Mouse (Mus musculus) cerebellum, postnatal 10 days (tissue): ENCODE measurements around the gene Gm13283.
"Not testable (repeated sequence)": the region's sequence is repeated elsewhere in the genome, so short reads cannot be mapped to it uniquely, and the experiment has no call there.

ENCODE experiments used
- DNase-seq, 2 experiments: peaks; one replicate each; pipeline ENCODE4 v3.0.0; 2021; ENCODE audit warnings: mixed read lengths in 2 of 2

Gene Gm13283

GRCm38 (mm10) chr4:88763384-88764018 is 3.6 kb downstream of the Gm13283 start:
- peak; percentile 18 to 49 for DNase-seq

GRCm38 (mm10) chr4:88773534-88773933 is 13.6 kb downstream of the Gm13283 start, which contains the start of gene Gm13290:
Gm13290 (plus strand) TSS chr4:88773834.
- not testable (repeated sequence) for DNase-seq

GRCm38 (mm10) chr4:88776622-88777021 is 16.7 kb downstream of the Gm13283 start, which contains the start of gene Gm13289:
Gm13289 (plus strand) TSS chr4:88776922.
- not testable (repeated sequence) for DNase-seq

GRCm38 (mm10) chr4:88779550-88779949 is 19.6 kb downstream of the Gm13283 start, which contains the start of gene Gm13272:
Gm13272 (plus strand) TSS chr4:88779850.
- DNase-seq, result not testable (repeated sequence)

DNA sequence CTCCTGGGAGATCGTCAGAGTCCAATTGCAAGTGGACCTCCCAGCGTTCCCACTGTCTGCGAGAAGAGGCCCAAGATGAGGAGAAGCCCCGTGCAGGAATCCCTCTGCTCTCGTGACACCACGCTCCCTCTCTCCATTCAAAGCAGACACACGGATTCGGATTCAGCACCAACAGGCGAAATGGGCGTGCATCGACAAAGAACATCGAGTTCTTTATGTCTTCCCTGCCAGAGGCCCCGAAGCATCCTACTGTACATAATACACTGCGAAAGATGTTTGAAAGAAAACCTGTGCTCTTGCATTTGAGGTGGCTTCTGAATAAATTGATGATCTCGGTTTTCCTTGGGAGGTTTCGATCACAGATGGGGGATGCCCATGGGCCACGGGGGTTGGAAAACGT is 20.4 kb downstream of the Gm13283 start:
- DNase-seq, result peak in 1 of 2 experiments; percentile 3

DNA sequence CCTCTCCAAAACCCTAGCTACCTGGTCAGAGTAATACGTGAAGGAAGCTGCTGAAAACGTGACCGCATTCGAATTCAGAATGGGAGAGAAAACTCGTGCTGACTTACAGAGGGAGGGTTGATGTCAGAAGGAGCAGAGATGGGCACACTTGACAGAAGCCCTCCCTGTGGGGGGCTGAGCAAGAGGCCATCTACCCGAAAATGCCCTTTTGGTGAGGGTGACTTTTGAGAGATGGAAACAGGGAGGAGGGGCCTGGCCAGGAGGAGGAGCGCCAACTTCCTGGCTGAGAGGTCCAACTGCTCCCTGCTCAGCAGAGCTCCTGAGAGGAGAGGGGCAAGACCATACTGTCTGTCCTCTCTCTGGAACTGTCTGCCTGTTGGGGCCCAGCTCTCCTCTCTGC is 21.9 kb downstream of the Gm13283 start, which contains the start of gene Ifnz:
TSS of gene Ifnz (plus strand) at position 301 of the 400 bp plus-strand sequence.
- DNase-seq, result not testable (repeated sequence)

DNA sequence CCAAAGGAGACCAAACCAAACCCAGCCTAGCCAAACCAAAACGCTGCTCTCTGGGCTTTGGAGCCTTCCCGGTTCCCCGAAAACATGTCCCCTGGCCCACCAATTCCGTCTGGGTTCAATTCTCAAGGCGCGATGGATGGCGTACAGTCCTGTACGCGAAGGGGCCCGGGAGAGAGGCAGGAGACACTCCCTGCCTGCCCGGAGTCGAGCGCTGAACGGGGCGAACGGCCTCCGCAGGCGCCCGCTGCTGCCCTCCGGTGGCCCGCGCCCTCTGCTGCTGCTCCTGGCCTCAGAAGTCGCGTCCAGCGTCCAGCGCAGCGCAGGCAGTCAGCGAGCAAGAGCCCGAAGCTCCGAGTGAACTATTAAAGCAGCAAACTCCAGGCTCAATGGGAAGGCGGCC is 22.4 kb downstream of the Gm13283 start:
- DNase-seq, result not testable (repeated sequence)

DNA sequence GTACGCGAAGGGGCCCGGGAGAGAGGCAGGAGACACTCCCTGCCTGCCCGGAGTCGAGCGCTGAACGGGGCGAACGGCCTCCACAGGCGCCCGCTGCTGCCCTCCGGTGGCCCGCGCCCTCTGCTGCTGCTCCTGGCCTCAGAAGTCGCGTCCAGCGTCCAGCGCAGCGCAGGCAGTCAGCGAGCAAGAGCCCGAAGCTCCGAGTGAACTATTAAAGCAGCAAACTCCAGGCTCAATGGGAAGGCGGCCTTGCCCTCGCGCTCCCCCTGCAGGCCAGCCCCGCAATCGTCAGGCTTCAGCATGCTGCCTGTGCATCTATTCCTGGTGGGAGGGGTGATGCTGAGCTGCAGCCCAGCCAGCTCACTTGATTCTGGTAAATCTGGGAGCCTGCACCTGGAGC is 25.5 kb downstream of the Gm13283 start, which contains the start of gene Gm13276:
TSS of gene Gm13276 (plus strand) at position 301 of the 400 bp plus-strand sequence.
- DNase-seq, result not testable (repeated sequence)

GRCm38 (mm10) chr4:88788402-88788801 is 28.5 kb downstream of the Gm13283 start, which contains the start of gene Gm13277:
Gm13277 (plus strand) TSS chr4:88788632.
- DNase-seq, result peak; percentile 74 to 82

- DNase-seq, result not testable (repeated sequence)
Observed at GRCm38 (mm10) chr4:88791250-88791649, 31.3 kb downstream of the Gm13283 start, which contains the start of gene Gm13278. Gm13278 (plus strand) TSS chr4:88791550.

DNA sequence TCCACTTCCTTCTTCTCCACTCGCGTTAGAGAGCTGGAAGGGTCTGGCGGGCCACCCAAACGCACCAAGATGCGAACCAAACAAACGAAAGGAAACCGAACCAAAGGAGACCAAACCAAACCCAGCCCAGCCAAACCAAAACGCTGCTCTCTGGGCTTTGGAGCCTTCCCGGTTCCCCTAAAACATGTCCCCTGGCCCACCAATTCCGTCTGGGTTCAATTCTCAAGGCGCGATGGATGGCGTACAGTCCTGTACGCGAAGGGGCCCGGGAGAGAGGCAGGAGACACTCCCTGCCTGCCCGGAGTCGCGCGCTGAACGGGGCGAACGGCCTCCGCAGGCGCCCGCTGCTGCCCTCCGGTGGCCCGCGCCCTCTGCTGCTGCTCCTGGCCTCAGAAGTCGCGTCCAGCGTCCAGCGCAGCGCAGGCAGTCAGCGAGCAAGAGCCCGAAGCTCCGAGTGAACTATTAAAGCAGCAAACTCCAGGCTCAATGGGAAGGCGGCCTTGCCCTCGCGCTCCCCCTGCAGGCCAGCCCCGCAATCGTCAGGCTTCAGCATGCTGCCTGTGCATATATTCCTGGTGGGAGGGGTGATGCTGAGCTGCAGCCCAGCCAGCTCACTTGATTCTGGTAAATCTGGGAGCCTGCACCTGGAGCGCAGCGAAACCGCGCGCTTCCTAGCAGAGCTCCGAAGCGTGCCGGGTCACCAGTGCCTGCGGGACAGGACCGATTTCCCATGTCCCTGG is 34.2 kb downstream of the Gm13283 start, which contains the start of gene Gm13275:
TSS of gene Gm13275 (plus strand) at position 552 of the 740 bp plus-strand sequence.
- DNase-seq, result peak; percentile 51 to 55

DNA sequence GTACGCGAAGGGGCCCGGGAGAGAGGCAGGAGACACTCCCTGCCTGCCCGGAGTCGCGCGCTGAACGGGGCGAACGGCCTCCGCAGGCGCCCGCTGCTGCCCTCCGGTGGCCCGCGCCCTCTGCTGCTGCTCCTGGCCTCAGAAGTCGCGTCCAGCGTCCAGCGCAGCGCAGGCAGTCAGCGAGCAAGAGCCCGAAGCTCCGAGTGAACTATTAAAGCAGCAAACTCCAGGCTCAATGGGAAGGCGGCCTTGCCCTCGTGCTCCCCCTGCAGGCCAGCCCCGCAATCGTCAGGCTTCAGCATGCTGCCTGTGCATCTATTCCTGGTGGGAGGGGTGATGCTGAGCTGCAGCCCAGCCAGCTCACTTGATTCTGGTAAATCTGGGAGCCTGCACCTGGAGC is 37.2 kb downstream of the Gm13283 start, which contains the start of gene Gm13279:
TSS of gene Gm13279 (plus strand) at position 301 of the 400 bp plus-strand sequence.
- DNase-seq, result not testable (repeated sequence)

GRCm38 (mm10) chr4:88799365-88799764 is 39.4 kb downstream of the Gm13283 start, which contains the start of gene Gm13285:
Gm13285 (plus strand) TSS chr4:88799665.
- not testable (repeated sequence) for DNase-seq

DNA sequence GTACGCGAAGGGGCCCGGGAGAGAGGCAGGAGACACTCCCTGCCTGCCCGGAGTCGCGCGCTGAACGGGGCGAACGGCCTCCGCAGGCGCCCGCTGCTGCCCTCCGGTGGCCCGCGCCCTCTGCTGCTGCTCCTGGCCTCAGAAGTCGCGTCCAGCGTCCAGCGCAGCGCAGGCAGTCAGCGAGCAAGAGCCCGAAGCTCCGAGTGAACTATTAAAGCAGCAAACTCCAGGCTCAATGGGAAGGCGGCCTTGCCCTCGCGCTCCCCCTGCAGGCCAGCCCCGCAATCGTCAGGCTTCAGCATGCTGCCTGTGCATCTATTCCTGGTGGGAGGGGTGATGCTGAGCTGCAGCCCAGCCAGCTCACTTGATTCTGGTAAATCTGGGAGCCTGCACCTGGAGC is 43.0 kb downstream of the Gm13283 start, which contains the start of gene Gm13287:
TSS of gene Gm13287 (plus strand) at position 301 of the 400 bp plus-strand sequence.
- not testable (repeated sequence) for DNase-seq

DNA sequence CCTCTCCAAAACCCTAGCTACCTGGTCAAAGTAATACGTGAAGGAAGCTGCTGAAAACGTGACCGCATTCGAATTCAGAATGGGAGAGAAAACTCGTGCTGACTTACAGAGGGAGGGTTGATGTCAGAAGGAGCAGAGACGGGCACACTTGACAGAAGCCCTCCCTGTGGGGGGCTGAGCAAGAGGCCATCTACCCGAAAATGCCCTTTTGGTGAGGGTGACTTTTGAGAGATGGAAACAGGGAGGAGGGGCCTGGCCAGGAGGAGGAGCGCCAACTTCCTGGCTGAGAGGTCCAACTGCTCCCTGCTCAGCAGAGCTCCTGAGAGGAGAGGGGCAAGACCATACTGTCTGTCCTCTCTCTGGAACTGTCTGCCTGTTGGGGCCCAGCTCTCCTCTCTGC is 45.3 kb downstream of the Gm13283 start, which contains the start of gene Gm13288:
TSS of gene Gm13288 (plus strand) at position 301 of the 400 bp plus-strand sequence.
- not testable (repeated sequence) for DNase-seq

GRCm38 (mm10) chr4:88805761-88806160 is 45.8 kb downstream of the Gm13283 start:
- DNase-seq, result peak; percentile 9 to 36
